Mouse (Mus musculus): ENCODE results near the gene Suco. TPM values are rescaled to one million over a fixed set of nuclear protein-coding genes. Genes with fewer than 3 reads are reported as not detected.

Gene Suco
- total and polyA plus RNA-seq, 2 experiments from 2014 or later = 10.0 to 17.0 TPM

GRCm38 (mm10) chr1:161808980-161809379 lies 67.5 kb downstream of the Suco start:
- Histone ChIP-seq H3K4me2 (ENCODE audit: low read depth, low read length) (peak overlapping the region; percentile 3; the same call in 1 of the 2 replicates), H3K4me3 (ENCODE audit: low read depth, low read length) (no peak overlapping the region), H3K9me3 (replicated peaks; ENCODE audit: control insufficient read depth, low read length) (no peaks in the 10 kb centered on the region), H3K4me1 (ENCODE audit: control insufficient read depth, insufficient read depth) (no peaks in the 10 kb centered on the region), H3K27ac (ENCODE audit: low read depth) (0 out of 2 replicates have a peak overlapping the region, but pooled peaks have one; percentile 3), H3K27me3 (ENCODE audit: control insufficient read depth, insufficient read depth, low read length) (no peaks in the 10 kb centered on the region), H3K36me3 (replicated peaks; ENCODE audit: control insufficient read depth, insufficient read depth, low read length) (no peaks in the 10 kb centered on the region), H3K9ac (replicated peaks; ENCODE audit: low read depth, low read length) (no peak overlapping the region)
- TF ChIP-seq EP300 (IDR thresholded peaks at IDR 0.05; ENCODE audit: low read depth) (no peak), CTCF (IDR thresholded peaks at IDR 0.05; ENCODE audit: low read depth) (no peak)
- 50% methylated on average over 6 of the region's 6 CpGs for WGBS
- DNase-seq (ENCODE audit: low spot score) = peak; percentile 17
- ATAC-seq (ENCODE audit: insufficient read depth, low read depth) = no peak

DNA sequence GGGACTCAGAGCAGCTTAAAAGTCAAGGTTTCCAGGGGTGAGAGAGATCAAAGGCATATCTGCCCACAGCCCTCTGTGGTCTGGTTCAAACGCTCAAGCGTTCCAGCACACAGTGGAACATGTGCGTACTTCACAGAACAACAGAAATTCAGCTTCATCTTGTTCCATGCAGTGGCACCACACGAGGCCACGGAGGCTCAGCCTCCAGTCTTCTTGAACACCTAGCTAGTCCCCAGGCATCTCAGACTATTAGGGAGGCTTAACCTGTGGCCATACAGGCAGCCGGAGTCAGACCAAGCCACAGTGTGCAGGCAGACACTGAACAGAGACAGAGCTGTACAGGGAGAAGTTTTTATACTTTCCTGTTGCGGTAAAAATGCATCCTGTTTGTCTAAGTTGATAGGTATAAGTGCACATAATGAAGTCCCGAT lies 71.9 kb downstream of the Suco start:
- H3K4me1 ChIP-seq (ENCODE audit: control insufficient read depth, insufficient read depth) = no peaks in the 10 kb centered on the region
- TF ChIP-seq EP300 (IDR thresholded peaks at IDR 0.05; ENCODE audit: low read depth) (no peak), CTCF (IDR thresholded peaks at IDR 0.05; ENCODE audit: low read depth) (no peak)
- no peaks in the 10 kb centered on the region for H3K9me3 ChIP-seq (replicated peaks; ENCODE audit: control insufficient read depth, low read length)
- no peaks in the 10 kb centered on the region for H3K36me3 ChIP-seq (replicated peaks; ENCODE audit: control insufficient read depth, insufficient read depth, low read length)
- H3K27ac ChIP-seq (ENCODE audit: low read depth) = no peak overlapping the region
- H3K4me2 ChIP-seq (ENCODE audit: low read depth, low read length) = no peak overlapping the region
- no peak for ATAC-seq (ENCODE audit: insufficient read depth, low read depth)
- no peak overlapping the region for H3K4me3 ChIP-seq (ENCODE audit: low read depth, low read length)
- 77% methylated on average over 8 of the region's 8 CpGs for WGBS
- no peaks in the 10 kb centered on the region for H3K27me3 ChIP-seq (ENCODE audit: control insufficient read depth, insufficient read depth, low read length)
- no peak for DNase-seq (ENCODE audit: low spot score)
- H3K9ac ChIP-seq (replicated peaks; ENCODE audit: low read depth, low read length) = no peak overlapping the region

DNA sequence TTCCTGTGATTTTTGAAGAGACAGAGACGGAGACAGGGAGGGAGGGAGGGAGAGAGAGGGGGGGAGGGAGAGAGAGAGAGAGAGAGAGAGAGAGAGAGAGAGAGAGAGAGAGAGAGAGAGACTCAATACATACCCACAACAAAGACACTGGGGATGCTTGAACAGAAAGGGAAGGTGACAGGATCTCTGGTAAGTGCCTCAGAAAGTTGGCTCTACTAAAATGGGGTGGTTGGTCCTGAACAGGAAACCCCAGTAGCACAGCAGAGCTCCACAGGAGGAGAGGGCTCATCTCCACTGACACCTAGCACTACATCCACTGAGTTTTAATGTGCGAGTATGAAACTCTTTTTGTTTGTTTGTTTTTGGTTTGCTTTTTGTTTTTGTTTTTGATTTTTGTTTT lies 75.2 kb downstream of the Suco start:
- no peak for ATAC-seq (ENCODE audit: insufficient read depth, low read depth)

GRCm38 (mm10) chr1:161800256-161800655 lies 76.2 kb downstream of the Suco start:
- no peak for ATAC-seq (ENCODE audit: insufficient read depth, low read depth)
- Histone ChIP-seq H3K27me3 (ENCODE audit: control insufficient read depth, insufficient read depth, low read length) (no peaks in the 10 kb centered on the region), H3K27ac (ENCODE audit: low read depth) (no peak overlapping the region), H3K36me3 (replicated peaks; ENCODE audit: control insufficient read depth, insufficient read depth, low read length) (no peaks in the 10 kb centered on the region), H3K9ac (replicated peaks; ENCODE audit: low read depth, low read length) (no peak overlapping the region), H3K4me2 (ENCODE audit: low read depth, low read length) (no peak overlapping the region), H3K4me1 (ENCODE audit: control insufficient read depth, insufficient read depth) (no peaks in the 10 kb centered on the region), H3K4me3 (ENCODE audit: low read depth, low read length) (no peak overlapping the region), H3K9me3 (replicated peaks; ENCODE audit: control insufficient read depth, low read length) (no peaks in the 10 kb centered on the region)
- DNase-seq (ENCODE audit: low spot score) = no peak
- TF ChIP-seq EP300 (IDR thresholded peaks at IDR 0.05; ENCODE audit: low read depth) = no peak
- TF ChIP-seq CTCF (IDR thresholded peaks at IDR 0.05; ENCODE audit: low read depth) = no peak

More for the DNA sequence above, 75.2 kb downstream of the Suco start:
- H3K4me3 ChIP-seq (ENCODE audit: low read depth, low read length) = no peak overlapping the region
- H3K4me1 ChIP-seq (ENCODE audit: control insufficient read depth, insufficient read depth) = no peaks in the 10 kb centered on the region
- no peak for DNase-seq (ENCODE audit: low spot score)
- H3K27me3 ChIP-seq (ENCODE audit: control insufficient read depth, insufficient read depth, low read length) = no peaks in the 10 kb centered on the region
- TF ChIP-seq EP300 (IDR thresholded peaks at IDR 0.05; ENCODE audit: low read depth) (no peak), CTCF (IDR thresholded peaks at IDR 0.05; ENCODE audit: low read depth) (no peak)
- no peak overlapping the region for H3K4me2 ChIP-seq (ENCODE audit: low read depth, low read length)
- 87% methylated on average over 2 of the region's 2 CpGs for WGBS
- no peaks in the 10 kb centered on the region for H3K9me3 ChIP-seq (replicated peaks; ENCODE audit: control insufficient read depth, low read length)
- H3K36me3 ChIP-seq (replicated peaks; ENCODE audit: control insufficient read depth, insufficient read depth, low read length) = no peaks in the 10 kb centered on the region
- H3K9ac ChIP-seq (replicated peaks; ENCODE audit: low read depth, low read length) = no peak overlapping the region
- H3K27ac ChIP-seq (ENCODE audit: low read depth) = no peak overlapping the region

DNA sequence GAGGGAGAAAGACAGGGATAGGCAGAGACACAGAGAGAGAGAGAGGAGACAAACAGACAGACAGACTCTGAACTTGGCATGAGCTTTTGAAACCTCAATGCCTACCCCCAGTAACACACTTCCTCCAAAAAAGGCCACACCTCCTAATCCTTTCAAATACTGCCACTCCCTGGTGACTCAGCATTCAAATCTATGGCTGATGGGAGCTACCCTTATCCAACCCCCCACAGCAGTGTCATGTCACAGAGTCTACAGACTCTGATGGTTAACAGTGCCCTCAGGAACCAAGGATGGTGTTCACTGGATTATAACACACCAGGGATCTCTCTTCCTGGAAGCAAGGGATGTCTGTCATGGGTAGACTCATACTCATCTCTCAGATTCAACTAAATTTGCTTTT lies 76.7 kb downstream of the Suco start:
- no peak overlapping the region for H3K9ac ChIP-seq (replicated peaks; ENCODE audit: low read depth, low read length)
- no peaks in the 10 kb centered on the region for H3K9me3 ChIP-seq (replicated peaks; ENCODE audit: control insufficient read depth, low read length)
- DNase-seq (ENCODE audit: low spot score) = no peak
- no peaks in the 10 kb centered on the region for H3K36me3 ChIP-seq (replicated peaks; ENCODE audit: control insufficient read depth, insufficient read depth, low read length)
- H3K27me3 ChIP-seq (ENCODE audit: control insufficient read depth, insufficient read depth, low read length) = no peaks in the 10 kb centered on the region
- TF ChIP-seq CTCF (IDR thresholded peaks at IDR 0.05; ENCODE audit: low read depth) (no peak), EP300 (IDR thresholded peaks at IDR 0.05; ENCODE audit: low read depth) (no peak)
- no peak overlapping the region for H3K4me2 ChIP-seq (ENCODE audit: low read depth, low read length)
- H3K4me1 ChIP-seq (ENCODE audit: control insufficient read depth, insufficient read depth) = no peaks in the 10 kb centered on the region
- no peak overlapping the region for H3K4me3 ChIP-seq (ENCODE audit: low read depth, low read length)
- no peak for ATAC-seq (ENCODE audit: insufficient read depth, low read depth)
- H3K27ac ChIP-seq (ENCODE audit: low read depth) = no peak overlapping the region

DNA sequence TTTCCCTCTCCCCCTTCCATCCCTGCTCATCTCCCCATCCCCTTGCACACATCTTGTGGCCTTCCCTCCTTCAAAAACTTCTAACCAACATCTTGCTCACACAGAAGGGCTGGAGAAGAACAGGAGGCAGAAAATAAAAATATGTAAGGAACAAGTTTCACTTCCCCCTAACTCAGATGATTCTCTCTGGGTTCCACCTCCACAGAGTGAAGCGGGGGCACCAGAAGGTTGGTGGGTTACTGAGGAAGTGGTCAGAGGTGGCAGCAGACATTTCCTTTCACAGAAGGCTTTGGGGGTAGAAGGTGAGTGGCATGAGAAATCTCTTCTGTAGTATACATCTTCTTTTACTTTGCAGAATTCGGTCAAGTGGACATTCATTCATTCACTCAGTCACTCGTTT lies 77.6 kb downstream of the Suco start:
- no peak for ATAC-seq (ENCODE audit: insufficient read depth, low read depth)
- no peak overlapping the region for H3K4me3 ChIP-seq (ENCODE audit: low read depth, low read length)
- no peaks in the 10 kb centered on the region for H3K27me3 ChIP-seq (ENCODE audit: control insufficient read depth, insufficient read depth, low read length)
- no peak overlapping the region for H3K4me2 ChIP-seq (ENCODE audit: low read depth, low read length)
- H3K9ac ChIP-seq (replicated peaks; ENCODE audit: low read depth, low read length) = no peak overlapping the region
- TF ChIP-seq EP300 (IDR thresholded peaks at IDR 0.05; ENCODE audit: low read depth) = no peak
- no peak for TF ChIP-seq CTCF (IDR thresholded peaks at IDR 0.05; ENCODE audit: low read depth)
- H3K9me3 ChIP-seq (replicated peaks; ENCODE audit: control insufficient read depth, low read length) = no peaks in the 10 kb centered on the region
- H3K4me1 ChIP-seq (ENCODE audit: control insufficient read depth, insufficient read depth) = no peaks in the 10 kb centered on the region
- H3K36me3 ChIP-seq (replicated peaks; ENCODE audit: control insufficient read depth, insufficient read depth, low read length) = no peaks in the 10 kb centered on the region
- DNase-seq (ENCODE audit: low spot score) = no peak
- 78% methylated on average over 3 of the region's 3 CpGs for WGBS
- H3K27ac ChIP-seq (ENCODE audit: low read depth) = no peak overlapping the region
